Mouse (Mus musculus) hindbrain, embryonic 13.5 days (tissue): ENCODE data around the gene Slc17a5. TPM values are rescaled to one million over a fixed set of nuclear protein-coding genes. Genes with fewer than 3 reads are reported as not detected.
"Not testable (repeated sequence)": the region's sequence is repeated elsewhere in the genome, so short reads cannot be mapped to it uniquely, and the experiment has no call there.

Experiments used
- ATAC-seq: fragments of 200-750 bp; cut with Nextera tagmentation; 2 replicates; pipeline ENCODE4 v1.8.0; 2017; ENCODE audit warnings: moderate TSS enrichment; ENCODE audit not compliant: low FRiP score
- H3K27ac ChIP-seq: fragments of 300-500 bp; sonication (generic); 2 replicates; pipeline ENCODE4 v1.5.1; 2015; ENCODE audit warnings: inconsistent platforms, mild to moderate bottlenecking, moderate library complexity
- H3K27me3 ChIP-seq: fragments of 300-500 bp; sonication (generic); 2 replicates; pipeline ENCODE4 v1.6.1; 2015; ENCODE audit warnings: mild to moderate bottlenecking, inconsistent platforms
- H3K36me3 ChIP-seq: fragments of 300-500 bp; sonication (generic); 2 replicates; pipeline ENCODE4 v1.6.1; 2015; ENCODE audit warnings: mild to moderate bottlenecking, inconsistent platforms
- H3K4me1 ChIP-seq: fragments of 300-500 bp; sonication (generic); replicated peaks from 2 replicates; pipeline ENCODE4 v1.6.1; 2015; ENCODE audit warnings: inconsistent platforms
- H3K4me2 ChIP-seq: fragments of 300-500 bp; sonication (generic); 2 replicates; pipeline ENCODE4 v1.6.1; 2015; ENCODE audit warnings: inconsistent platforms, mild to moderate bottlenecking, moderate library complexity
- H3K4me3 ChIP-seq: fragments of 300-500 bp; sonication (generic); 2 replicates; pipeline ENCODE4 v1.5.1; 2015; ENCODE audit warnings: mild to moderate bottlenecking, inconsistent platforms
- H3K9ac ChIP-seq: fragments of 300-500 bp; sonication (generic); 2 replicates; pipeline ENCODE4 v1.6.1; 2015; ENCODE audit warnings: mild to moderate bottlenecking, inconsistent platforms
- H3K9me3 ChIP-seq: fragments of 300-500 bp; sonication (generic); 2 replicates; pipeline ENCODE4 v1.6.1; 2016; ENCODE audit warnings: inconsistent platforms
- WGBS: fragments of 180-500 bp; shearing (Covaris S2); methylation state at CpG from one replicate; pipeline ENCODE4 v1.1.7; 2015; 5-methylcytosine and 5-hydroxymethylcytosine counted together
- polyA plus RNA-seq: library from polyadenylated mRNA; unstranded; fragments of >200 nt; fragmentation: Nextera tagmentation; extraction: Ambion mirVana; gene quantifications from 2 replicates; pipeline ENCODE4 v1.2.1, GENCODE M21; 2015

The Slc17a5 gene
- polyA plus RNA-seq, 1 experiment from 2014 or later: 19.4 TPM

- WGBS: 6% methylated on average over 12 of the region's 20 CpGs
- Histone ChIP-seq H3K9me3 (no peaks in the 10 kb centered on the region), H3K27me3 (no peaks in the 10 kb centered on the region), H3K9ac (peak within 1 kb of the TSS; percentile 70), H3K4me2 (peak within 1 kb of the TSS; percentile 67), H3K27ac (peak within 1 kb of the TSS; percentile 73), H3K4me1 (peaks cover 8% of the 10 kb centered on the region), H3K36me3 (no peaks in the 10 kb centered on the region), H3K4me3 (peak within 1 kb of the TSS; percentile 40)
- ATAC-seq: peak; percentile 41; the same call in 1 of the 2 replicates
These were observed 98.9 kb downstream of the Slc17a5 start, which contains the start of gene Eef1a1 for GRCm38 (mm10) chr9:78488890-78489420. Gene Eef1a1, minus strand, starts transcription at chr9:78489151.

GRCm38 (mm10) chr9:78488021-78488420 is 99.8 kb downstream of the Slc17a5 start:
- H3K36me3 ChIP-seq: not testable (repeated sequence)
- WGBS: 95% methylated on average over 5 of the region's 5 CpGs

More at GRCm38 (mm10) chr9:78488021-78488420, 99.8 kb downstream of the Slc17a5 start:
- H3K4me1 ChIP-seq, H3K9me3 ChIP-seq, H3K27ac ChIP-seq, H3K9ac ChIP-seq, ATAC-seq, H3K4me3 ChIP-seq, H3K27me3 ChIP-seq, H3K4me2 ChIP-seq: not testable (repeated sequence)

Other genes with a start within 250 kb of the Slc17a5 start
- gene Gsta2, start 232.3 kb downstream of the Slc17a5 start, polyA plus RNA-seq: not detected in 2 replicates
- gene Dppa5a, start 219.9 kb downstream of the Slc17a5 start, polyA plus RNA-seq: 2.4 and 3.1 TPM in 2 replicates
- 5.5 and 7.9 TPM in 2 replicates for gene Ooep, start 209.3 kb downstream of the Slc17a5 start, polyA plus RNA-seq
- gene Ddx43, start 192.3 kb downstream of the Slc17a5 start, polyA plus RNA-seq: 0.28 and 0.31 TPM in 2 replicates
- 0.71 and 0.74 TPM in 2 replicates for gene Cgas, start 144.8 kb downstream of the Slc17a5 start, polyA plus RNA-seq
- gene Mto1, start 139.8 kb downstream of the Slc17a5 start, polyA plus RNA-seq: 27.3 and 28.8 TPM in 2 replicates
- 0.99 and 1.3 TPM in 2 replicates for gene Gm17324, start 139.3 kb downstream of the Slc17a5 start, polyA plus RNA-seq
- gene Eef1a1, start 98.9 kb downstream of the Slc17a5 start, polyA plus RNA-seq: 3,538 and 3,562 TPM in 2 replicates
- 1.6 and 2.0 TPM in 2 replicates for gene Cd109, start 27.5 kb upstream of the Slc17a5 start, polyA plus RNA-seq